Mouse (Mus musculus) intestine, embryonic 16.5 days (tissue): ENCODE data around the gene Mrps2. TPM values are rescaled to one million over a fixed set of nuclear protein-coding genes. Genes with fewer than 3 reads are reported as not detected.
A peak's percentile ranks its signal among the peaks of the same experiment; 100 is the strongest.

Experiments used
- ATAC-seq: fragments of 200-750 bp; cut with Nextera tagmentation; 2 replicates; pipeline ENCODE4 v1.8.0; 2017; ENCODE audit warnings: moderate TSS enrichment, moderate library complexity
- H3K27ac ChIP-seq: fragments of 300-500 bp; sonication (generic); 2 replicates; pipeline ENCODE4 v1.5.1; 2014; ENCODE audit warnings: mild to moderate bottlenecking, low read length
- H3K27me3 ChIP-seq: fragments of 300-500 bp; sonication (generic); replicated peaks from 2 replicates; pipeline ENCODE4 v1.6.1; 2014; ENCODE audit warnings: low read length, control low read depth, mixed read lengths; ENCODE audit not compliant: control insufficient read depth, insufficient read depth
- H3K36me3 ChIP-seq: fragments of 300-500 bp; sonication (generic); 2 replicates; pipeline ENCODE4 v1.6.1; 2014; ENCODE audit warnings: low read length, control low read depth; ENCODE audit not compliant: control insufficient read depth, insufficient read depth
- H3K4me1 ChIP-seq: fragments of 300-500 bp; sonication (generic); 2 replicates; pipeline ENCODE4 v1.6.1; 2014; ENCODE audit warnings: low read length, control low read depth, mixed read lengths; ENCODE audit not compliant: control insufficient read depth, insufficient read depth
- H3K4me2 ChIP-seq: fragments of 300-500 bp; sonication (generic); 2 replicates; pipeline ENCODE4 v1.6.1; 2014; ENCODE audit warnings: low read depth, low read length, control low read depth
- H3K4me3 ChIP-seq: fragments of 300-500 bp; sonication (generic); 2 replicates; pipeline ENCODE4 v1.5.1; 2014; ENCODE audit warnings: mild to moderate bottlenecking, low read length
- H3K9ac ChIP-seq: fragments of 300-500 bp; sonication (generic); 2 replicates; pipeline ENCODE4 v1.6.1; 2014; ENCODE audit warnings: low read depth, low read length
- H3K9me3 ChIP-seq: fragments of 300-500 bp; sonication (generic); 2 replicates; pipeline ENCODE4 v1.6.1; 2016; ENCODE audit warnings: low read length, control low read depth; ENCODE audit not compliant: control insufficient read depth
- WGBS: fragments of 180-500 bp; shearing (Covaris S2); extraction: QIAGEN DNeasy Blood & Tissue Kit; methylation state at CpG from one replicate; pipeline ENCODE4 v1.1.7; 2014; 5-methylcytosine and 5-hydroxymethylcytosine counted together
- polyA plus RNA-seq: library from polyadenylated mRNA; unstranded; fragments of >200 nt; fragmentation: Nextera tagmentation; extraction: Ambion mirVana; gene quantifications from 2 replicates; pipeline ENCODE4 v1.2.1, GENCODE M21; 2015

The Mrps2 gene
- polyA plus RNA-seq, 1 experiment from 2014 or later = 66.9 TPM

GRCm38 (mm10) chr2:28512798-28513401, 45.0 kb downstream of the Mrps2 start, which contains the start of gene Ralgds:
Gene Ralgds (plus strand): TSS chr2:28513125.
- Histone ChIP-seq H3K9me3 (no peaks in the 10 kb centered on the region), H3K9ac (peak within 1 kb of the TSS; percentile 86), H3K27ac (peak within 1 kb of the TSS; percentile 76), H3K4me2 (peak within 1 kb of the TSS; percentile 98), H3K4me3 (peak within 1 kb of the TSS; percentile 77), H3K4me1 (peaks cover 25% of the 10 kb centered on the region), H3K27me3 (no peaks in the 10 kb centered on the region), H3K36me3 (no peaks in the 10 kb centered on the region)
- WGBS = under 1% methylated on average over 51 of the region's 71 CpGs
- ATAC-seq = peak; percentile 77

- peaks cover 25% of the 10 kb centered on the region for H3K4me1 ChIP-seq
- H3K36me3 ChIP-seq = peaks cover under 1% of the 10 kb centered on the region; the same call in 1 of the 2 replicates
- no peaks in the 10 kb centered on the region for H3K27me3 ChIP-seq
- H3K9me3 ChIP-seq = no peaks in the 10 kb centered on the region
- H3K9ac ChIP-seq = peak overlapping the region; percentile 86
- peak overlapping the region; percentile 98 for H3K4me2 ChIP-seq
- peak; percentile 58 for ATAC-seq
- H3K4me3 ChIP-seq = peak overlapping the region; percentile 77
- 5% methylated on average over 47 of the region's 47 CpGs for WGBS
- H3K27ac ChIP-seq = peak overlapping the region; percentile 76
Measured at GRCm38 (mm10) chr2:28513431-28514370, 45.8 kb downstream of the Mrps2 start.

GRCm38 (mm10) chr2:28514489-28514888, 46.6 kb downstream of the Mrps2 start:
- Histone ChIP-seq H3K36me3 (peaks cover 3% of the 10 kb centered on the region; the same call in 1 of the 2 replicates), H3K4me2 (peak overlapping the region; percentile 98), H3K4me1 (peaks cover 25% of the 10 kb centered on the region), H3K27ac (no peak overlapping the region), H3K9ac (peak overlapping the region; percentile 86), H3K9me3 (no peaks in the 10 kb centered on the region), H3K27me3 (no peaks in the 10 kb centered on the region), H3K4me3 (peak overlapping the region; percentile 77)
- 19% methylated on average over 5 of the region's 5 CpGs for WGBS
- no peak for ATAC-seq

- no peaks in the 10 kb centered on the region for H3K27me3 ChIP-seq
- H3K4me3 ChIP-seq = no peak overlapping the region
- peaks cover 25% of the 10 kb centered on the region for H3K4me1 ChIP-seq
- H3K27ac ChIP-seq = peak overlapping the region; percentile 34
- H3K9me3 ChIP-seq = no peaks in the 10 kb centered on the region
- H3K9ac ChIP-seq = peak overlapping the region; percentile 38; the same call in 1 of the 2 replicates
- 32% methylated on average over 5 of the region's 5 CpGs for WGBS
- peaks cover 3% of the 10 kb centered on the region; the same call in 1 of the 2 replicates for H3K36me3 ChIP-seq
- ATAC-seq = peak; percentile 62
- no peak overlapping the region for H3K4me2 ChIP-seq
Measured at GRCm38 (mm10) chr2:28517206-28517909, 49.5 kb downstream of the Mrps2 start.

- no peak for ATAC-seq
- Histone ChIP-seq H3K4me2 (no peak overlapping the region), H3K36me3 (peaks cover 3% of the 10 kb centered on the region; the same call in 1 of the 2 replicates), H3K4me1 (peaks cover 26% of the 10 kb centered on the region), H3K9ac (no peak overlapping the region), H3K27ac (no peak overlapping the region), H3K4me3 (no peak overlapping the region), H3K27me3 (no peaks in the 10 kb centered on the region), H3K9me3 (no peaks in the 10 kb centered on the region)
- 42% methylated on average over 2 of the region's 2 CpGs for WGBS
Measured at GRCm38 (mm10) chr2:28518231-28518630, 50.4 kb downstream of the Mrps2 start.

- Histone ChIP-seq H3K27me3 (no peaks in the 10 kb centered on the region), H3K4me2 (no peak overlapping the region), H3K4me3 (no peak overlapping the region), H3K36me3 (peaks cover 3% of the 10 kb centered on the region; the same call in 1 of the 2 replicates), H3K9ac (no peak overlapping the region), H3K9me3 (no peaks in the 10 kb centered on the region), H3K27ac (no peak overlapping the region), H3K4me1 (peaks cover 35% of the 10 kb centered on the region)
- ATAC-seq = no peak
- WGBS = 76% methylated on average over 5 of the region's 5 CpGs
Measured at GRCm38 (mm10) chr2:28520581-28520980, 52.7 kb downstream of the Mrps2 start.

Other genes starting within 250 kb of the Mrps2 start
- gene Ppp1r26, start 21.3 kb upstream of the Mrps2 start, polyA plus RNA-seq = 2.1 and 2.3 TPM in 2 replicates
- 0.23 TPM in 1 of 2 replicates, not detected in the other for gene 1700007K13Rik, start 1.7 kb upstream of the Mrps2 start, polyA plus RNA-seq
- 4.4 and 4.6 TPM in 2 replicates for gene Gbgt1, start 28.8 kb downstream of the Mrps2 start, polyA plus RNA-seq
- 7.4 and 10.3 TPM in 2 replicates for gene Gm10134, start 38.0 kb downstream of the Mrps2 start, polyA plus RNA-seq
- gene Ralgds, start 45.1 kb downstream of the Mrps2 start, polyA plus RNA-seq = 19.1 and 21.5 TPM in 2 replicates
- gene Cel, start 95.3 kb downstream of the Mrps2 start, polyA plus RNA-seq = 383 and 542 TPM in 2 replicates
- 27.5 and 32.2 TPM in 2 replicates for gene Gtf3c5, start 115.7 kb downstream of the Mrps2 start, polyA plus RNA-seq
- gene Gfi1b, start 153.9 kb downstream of the Mrps2 start, polyA plus RNA-seq = 1.1 and 2.5 TPM in 2 replicates
- gene Tsc1, start 173.2 kb downstream of the Mrps2 start, polyA plus RNA-seq = 12.6 and 13.8 TPM in 2 replicates
- 0.50 and 1.1 TPM in 2 replicates for gene Spaca9, start 231.7 kb downstream of the Mrps2 start, polyA plus RNA-seq
- gene Ak8, start 232.1 kb downstream of the Mrps2 start, polyA plus RNA-seq = 0.22 and 0.35 TPM in 2 replicates